Mouse (Mus musculus) thymus, adult 2 months (tissue): ENCODE data around the gene Gm340.

Experiments used
- CTCF ChIP-seq: fragments of 200-500 bp; IDR thresholded peaks from 2 replicates; pipeline ENCODE4 v1.5.1; 2012; ENCODE audit warnings: mild to moderate bottlenecking, control low read depth, low read length, moderate library complexity, borderline replicate concordance; ENCODE audit not compliant: control insufficient read depth, poor library complexity, insufficient read depth; ENCODE audit errors: extremely low read depth
- POLR2A ChIP-seq: fragments of 200-500 bp; IDR thresholded peaks from 2 replicates; pipeline ENCODE4 v1.6.1; 2012; ENCODE audit warnings: mild to moderate bottlenecking, low read length, control low read depth, moderate library complexity; ENCODE audit not compliant: control insufficient read depth, poor library complexity, insufficient read depth; ENCODE audit errors: extremely low read depth

DNA sequence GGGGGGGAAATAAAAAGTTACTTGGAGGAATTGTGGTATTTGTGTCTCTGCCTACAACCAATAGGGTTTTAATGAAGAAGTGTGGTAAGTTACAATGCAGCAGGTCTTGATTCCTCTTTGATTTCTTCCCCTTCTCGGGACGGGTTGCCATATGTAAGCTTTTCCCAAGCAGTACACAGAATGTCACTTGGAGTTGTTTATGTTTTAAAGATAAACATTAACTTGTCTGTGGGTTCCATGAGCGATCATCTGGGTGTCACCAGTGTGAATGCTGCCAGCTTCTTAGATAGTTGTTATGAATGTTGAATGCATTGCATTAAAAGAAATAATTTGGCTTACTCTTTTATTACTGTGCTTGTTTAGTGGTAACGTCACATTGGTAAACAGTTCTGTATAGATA is 24.7 kb upstream of the Gm340 start:
- TF ChIP-seq CTCF (no peak), POLR2A (no peak)
